In genomic region chr19:25923727-25924384, GRCm38 (mm10) we compare ENCODE assay signal across 16 mouse cellular contexts.
DNase-seq lines count a peak whose midpoint lies in the region; ATAC-seq and TF ChIP-seq lines count a peak whose summit lies in the region.
"Had no signal": no experiment of that assay in that cellular context is flagged by ENCODE, and none has a peak within 500 bp of the region (broad histone marks: within the 10 kb centered on the region; RNA-seq: fewer than 3 reads in every experiment).

No protein-coding gene starts in this region.

- H3K4me1 ChIP-seq in hindbrain, embryonic 11.5 days (replicated peaks; ENCODE audit: control insufficient read depth, insufficient read depth, low read length): no peaks in the 10 kb centered on the region; the same call in 1 of the 2 replicates
- peaks cover 34% of the 10 kb centered on the region for H3K4me1 ChIP-seq in limb, embryonic 13.5 days
- peaks cover 7% of the 10 kb centered on the region for H3K4me1 ChIP-seq in forebrain, embryonic 10.5 days
- H3K4me1 ChIP-seq in heart, embryonic 12.5 days (replicated peaks): peaks cover 9% of the 10 kb centered on the region
- H3K4me1 ChIP-seq: forebrain, embryonic 12.5 days; liver, embryonic 13.5 days; megakaryocyte, embryonic 14.5 days had no signal

- TF ChIP-seq POLR2A in brain, embryonic 14.5 days (IDR thresholded peaks at IDR 0.05; ENCODE audit: borderline replicate concordance, extremely low read depth, insufficient read depth, insufficient read length, poor library complexity, severe bottlenecking): no peak

- peak; percentile 35 for DNase-seq in brain, embryonic 14.5 days (ENCODE audit: low read depth)
- peak; percentile 41 for DNase-seq in embryo, embryonic 11.5 days (ENCODE audit: low read depth, low spot score)
- DNase-seq in hindbrain, embryonic 11.5 days (ENCODE audit: low spot score): peak; percentile 23
- DNase-seq in urinary bladder, postnatal 4 days (ENCODE audit: low spot score in 2 of 2): no peak
- no peak for DNase-seq in forebrain, embryonic 10.5 days (ENCODE audit: extremely low spot score, low spot score)
- DNase-seq in right cerebral cortex, adult 2 months (ENCODE audit: low spot score in 2 of 2): no peak
- DNase-seq: cerebellum, adult 18-20 months; liver, embryonic 13.5 days had no signal

- no peak for TF ChIP-seq CTCF in brain, embryonic 14.5 days (IDR thresholded peaks at IDR 0.05; ENCODE audit: borderline replicate concordance, extremely low read depth, insufficient read depth, insufficient read length)

- no peaks in the 10 kb centered on the region for H3K36me3 ChIP-seq in hindbrain, embryonic 11.5 days (ENCODE audit: control insufficient read depth, insufficient read depth, low read length)
- no peaks in the 10 kb centered on the region for H3K36me3 ChIP-seq in limb, embryonic 13.5 days
- H3K36me3 ChIP-seq in forebrain, embryonic 10.5 days (replicated peaks): no peaks in the 10 kb centered on the region
- no peaks in the 10 kb centered on the region for H3K36me3 ChIP-seq in heart, embryonic 12.5 days
- H3K36me3 ChIP-seq: forebrain, embryonic 12.5 days; intestine, embryonic 15.5 days; liver, embryonic 13.5 days; neural tube, embryonic 13.5 days; stomach, embryonic 15.5 days had no signal

- H3K9me3 ChIP-seq in hindbrain, embryonic 11.5 days (ENCODE audit: control insufficient read depth, low read length): no peaks in the 10 kb centered on the region
- H3K9me3 ChIP-seq in limb, embryonic 13.5 days: no peaks in the 10 kb centered on the region
- H3K9me3 ChIP-seq in forebrain, embryonic 10.5 days: no peaks in the 10 kb centered on the region
- no peaks in the 10 kb centered on the region for H3K9me3 ChIP-seq in heart, embryonic 12.5 days (replicated peaks)
- H3K9me3 ChIP-seq: forebrain, embryonic 12.5 days; intestine, embryonic 15.5 days; liver, embryonic 13.5 days; neural tube, embryonic 13.5 days; stomach, embryonic 15.5 days had no signal

- H3K27ac ChIP-seq in hindbrain, embryonic 11.5 days (ENCODE audit: low read depth, low read length): no peak overlapping the region
- 0 out of 2 replicates have a peak overlapping the region, but pooled peaks have one; percentile 49 for H3K27ac ChIP-seq in limb, embryonic 13.5 days
- no peak overlapping the region for H3K27ac ChIP-seq in forebrain, embryonic 10.5 days
- H3K27ac ChIP-seq in heart, embryonic 12.5 days (ENCODE audit: poor library complexity, severe bottlenecking): no peak overlapping the region
- H3K27ac ChIP-seq: forebrain, embryonic 12.5 days; intestine, embryonic 15.5 days; kidney, postnatal 0 days; liver, embryonic 13.5 days; neural tube, embryonic 13.5 days; stomach, embryonic 15.5 days had no signal

- 41% methylated on average over 10 of the region's 10 CpGs for whole genome bisulfite sequencing in hindbrain, embryonic 11.5 days
- 30% methylated on average over 10 of the region's 10 CpGs for WGBS in limb, embryonic 13.5 days
- WGBS in forebrain, embryonic 10.5 days: 65% methylated on average over 10 of the region's 10 CpGs
- 73% methylated on average over 10 of the region's 10 CpGs for WGBS in heart, embryonic 12.5 days

- ATAC-seq in hindbrain, embryonic 11.5 days (ENCODE audit: low FRiP score): peak; percentile 40
- ATAC-seq in limb, embryonic 13.5 days (ENCODE audit: low FRiP score, low read depth): peak; percentile 57
- no peak for ATAC-seq in heart, embryonic 12.5 days (ENCODE audit: insufficient number of reproducible peaks, low FRiP score)
- ATAC-seq: intestine, embryonic 15.5 days had no signal

- H3K9ac ChIP-seq in hindbrain, embryonic 11.5 days (ENCODE audit: low read depth, low read length): no peak overlapping the region
- H3K9ac ChIP-seq in limb, embryonic 13.5 days: no peak overlapping the region
- H3K9ac ChIP-seq in heart, embryonic 12.5 days: no peak overlapping the region
- H3K9ac ChIP-seq: forebrain, embryonic 12.5 days; intestine, embryonic 15.5 days; liver, embryonic 13.5 days; neural tube, embryonic 13.5 days; stomach, embryonic 15.5 days had no signal

- H3K4me2 ChIP-seq in hindbrain, embryonic 11.5 days (replicated peaks; ENCODE audit: low read depth, low read length): no peak overlapping the region
- H3K4me2 ChIP-seq in limb, embryonic 13.5 days (replicated peaks): no peak overlapping the region
- H3K4me2 ChIP-seq in heart, embryonic 12.5 days: no peak overlapping the region
- H3K4me2 ChIP-seq: forebrain, embryonic 12.5 days; intestine, embryonic 15.5 days; liver, embryonic 13.5 days; neural tube, embryonic 13.5 days; stomach, embryonic 15.5 days had no signal

- H3K4me3 ChIP-seq in hindbrain, embryonic 11.5 days (ENCODE audit: low read depth, low read length): no peak overlapping the region
- H3K4me3 ChIP-seq in limb, embryonic 13.5 days: no peak overlapping the region
- H3K4me3 ChIP-seq in forebrain, embryonic 10.5 days: no peak overlapping the region
- H3K4me3 ChIP-seq in heart, embryonic 12.5 days: no peak overlapping the region
- H3K4me3 ChIP-seq: forebrain, embryonic 12.5 days; intestine, embryonic 15.5 days; liver, embryonic 13.5 days; megakaryocyte, embryonic 14.5 days; neural tube, embryonic 13.5 days; stomach, embryonic 15.5 days had no signal

- H3K27me3 ChIP-seq in hindbrain, embryonic 11.5 days (ENCODE audit: control insufficient read depth, insufficient read depth, low read length): no peaks in the 10 kb centered on the region
- H3K27me3 ChIP-seq in limb, embryonic 13.5 days: no peaks in the 10 kb centered on the region
- H3K27me3 ChIP-seq in forebrain, embryonic 10.5 days (ENCODE audit: poor library complexity, severe bottlenecking): no peaks in the 10 kb centered on the region
- H3K27me3 ChIP-seq in heart, embryonic 12.5 days (replicated peaks): no peaks in the 10 kb centered on the region
- H3K27me3 ChIP-seq: forebrain, embryonic 12.5 days; intestine, embryonic 15.5 days; liver, embryonic 13.5 days; megakaryocyte, embryonic 14.5 days; neural tube, embryonic 13.5 days; stomach, embryonic 15.5 days had no signal

Comparison
In these comparisons a context has a peak if more than half of its experiments do, and no peak if none do; other contexts are left out.
1. DNase-seq: peak in brain, embryonic 14.5 days (single experiment), embryo, embryonic 11.5 days (single experiment) and hindbrain, embryonic 11.5 days (single experiment); none in urinary bladder, postnatal 4 days (0 of 2), forebrain, embryonic 10.5 days (single experiment) and right cerebral cortex, adult 2 months (0 of 2).